Mouse (Mus musculus) embryonic fibroblast, embryonic 13.5 days (primary cell): ENCODE measurements around the gene Cdca5.

Experiments
- CTCF ChIP-seq: IDR thresholded peaks from 2 replicates; pipeline ENCODE4 v1.5.1; 2011; ENCODE audit warnings: mild to moderate bottlenecking, control low read depth, low read length, moderate library complexity, borderline replicate concordance; ENCODE audit not compliant: insufficient read depth
- POLR2A ChIP-seq: IDR thresholded peaks from 2 replicates; pipeline ENCODE4 v1.6.1; 2011; ENCODE audit warnings: low read depth, mild to moderate bottlenecking, control low read depth, low read length, moderate library complexity

GRCm38 (mm10) chr19:6085417-6085879 lies 665 bp downstream of the Cdca5 start:
- TF ChIP-seq CTCF: no peak
- no peak for TF ChIP-seq POLR2A
